Mouse (Mus musculus) liver, adult 2 months (tissue): Measurements from ENCODE around the gene Lamp2.

Experiments
- CTCF ChIP-seq: fragments of 200-500 bp; IDR thresholded peaks from 2 replicates; pipeline ENCODE4 v1.5.1; 2011; ENCODE audit warnings: low read depth, low read length, control low read depth
- POLR2A ChIP-seq: fragments of 200-500 bp; IDR thresholded peaks from 2 replicates; pipeline ENCODE4 v1.6.1; 2011; ENCODE audit warnings: low read length, control low read depth; ENCODE audit not compliant: insufficient read depth; ENCODE audit errors: extremely low read depth

- TF ChIP-seq CTCF, result no peak
- peak; percentile 95 for TF ChIP-seq POLR2A
Observed at GRCm38 (mm10) chrX:38455890-38456634, at the start of gene Lamp2.
